Mouse (Mus musculus) layer of hippocampus, adult 9-11 months (tissue): ENCODE measurements around the gene Gm30737.
"Not testable (repeated sequence)": the region's sequence is repeated elsewhere in the genome, so short reads cannot be mapped to it uniquely, and the experiment has no call there.

Experiments
- DNase-seq: peaks from one replicate; pipeline ENCODE4 v3.0.0; 2022

Gm30737 gene

DNA sequence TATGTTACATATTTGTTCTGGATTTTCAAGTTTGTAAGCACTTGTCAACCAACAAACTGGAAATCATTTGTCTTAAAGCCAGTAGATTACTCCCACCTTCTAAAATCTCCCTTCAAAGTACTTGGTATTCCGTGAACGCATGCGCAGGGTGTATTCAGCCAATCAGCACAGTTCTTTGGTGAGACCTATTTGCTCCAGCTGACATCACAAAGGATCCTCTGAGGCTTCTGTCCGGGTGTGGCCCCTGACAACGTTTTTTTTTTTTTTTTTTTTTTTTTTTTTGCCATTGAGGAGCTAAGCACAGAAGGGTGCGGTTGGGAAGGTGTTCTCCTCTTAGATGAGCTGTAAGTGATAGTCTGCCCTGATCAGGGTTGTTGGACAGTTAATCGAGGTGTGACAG is at the start of gene Gm30737:
Gene Gm30737 (plus strand): TSS at position 301 of the 400 bp plus-strand sequence.
- DNase-seq, result not testable (repeated sequence)
